Mouse (Mus musculus) intestine, postnatal 0 days (tissue): ENCODE data around the gene Gpr37l1. TPM values are rescaled to one million over a fixed set of nuclear protein-coding genes. Genes with fewer than 3 reads are reported as not detected.
A peak's percentile ranks its signal among the peaks of the same experiment; 100 is the strongest.
"Not testable (repeated sequence)": the region's sequence is repeated elsewhere in the genome, so short reads cannot be mapped to it uniquely, and the experiment has no call there.

Source experiments
- ATAC-seq: fragments of 200-750 bp; cut with Nextera tagmentation; 2 replicates; pipeline ENCODE4 v1.8.0; 2017; ENCODE audit warnings: mild to moderate bottlenecking, moderate TSS enrichment, moderate library complexity
- H3K27ac ChIP-seq: fragments of 300-500 bp; sonication (generic); 2 replicates; pipeline ENCODE4 v1.5.1; 2014; ENCODE audit warnings: mild to moderate bottlenecking, low read depth, low read length, moderate library complexity
- H3K27me3 ChIP-seq: fragments of 300-500 bp; sonication (generic); replicated peaks from 2 replicates; pipeline ENCODE4 v1.6.1; 2014; ENCODE audit warnings: low read length, mixed read lengths; ENCODE audit not compliant: control insufficient read depth, insufficient read depth
- H3K36me3 ChIP-seq: fragments of 300-500 bp; sonication (generic); 2 replicates; pipeline ENCODE4 v1.6.1; 2014; ENCODE audit warnings: mild to moderate bottlenecking, moderate library complexity; ENCODE audit not compliant: control insufficient read depth, insufficient read depth
- H3K4me1 ChIP-seq: fragments of 300-500 bp; sonication (generic); replicated peaks from 2 replicates; pipeline ENCODE4 v1.6.1; 2014; ENCODE audit warnings: antibody characterized with exemption, low read length, mixed read lengths; ENCODE audit not compliant: control insufficient read depth, insufficient read depth
- H3K4me2 ChIP-seq: fragments of 300-500 bp; sonication (generic); replicated peaks from 2 replicates; pipeline ENCODE4 v1.6.1; 2014; ENCODE audit warnings: low read depth, mild to moderate bottlenecking, moderate library complexity
- H3K4me3 ChIP-seq: fragments of 300-500 bp; sonication (generic); 2 replicates; pipeline ENCODE4 v1.5.1; 2014; ENCODE audit warnings: low read depth, low read length
- H3K9ac ChIP-seq: fragments of 300-500 bp; sonication (generic); 2 replicates; pipeline ENCODE4 v1.6.1; 2014; ENCODE audit warnings: mild to moderate bottlenecking, low read depth, low read length
- H3K9me3 ChIP-seq: fragments of 300-500 bp; sonication (generic); 2 replicates; pipeline ENCODE4 v1.6.1; 2016; ENCODE audit warnings: mixed run types; ENCODE audit not compliant: control insufficient read depth
- CTCF ChIP-seq: sonication (generic); IDR thresholded peaks from 2 replicates; pipeline ENCODE4 v1.5.1; 2016; ENCODE audit warnings: low read depth, mild to moderate bottlenecking, control low read depth, antibody characterized with exemption, moderate library complexity
- WGBS: fragments of 180-500 bp; shearing (Covaris S2); extraction: QIAGEN DNeasy Blood & Tissue Kit; methylation state at CpG from one replicate; pipeline ENCODE4 v1.1.7; 2014; 5-methylcytosine and 5-hydroxymethylcytosine counted together
- polyA plus RNA-seq: library from polyadenylated mRNA; unstranded; fragments of >200 nt; fragmentation: Nextera tagmentation; extraction: Ambion mirVana; gene quantifications from 2 replicates; pipeline ENCODE4 v1.2.1, GENCODE M21; 2015

Gene Gpr37l1
- polyA plus RNA-seq, 1 experiment from 2014 or later = 2.0 TPM

DNA sequence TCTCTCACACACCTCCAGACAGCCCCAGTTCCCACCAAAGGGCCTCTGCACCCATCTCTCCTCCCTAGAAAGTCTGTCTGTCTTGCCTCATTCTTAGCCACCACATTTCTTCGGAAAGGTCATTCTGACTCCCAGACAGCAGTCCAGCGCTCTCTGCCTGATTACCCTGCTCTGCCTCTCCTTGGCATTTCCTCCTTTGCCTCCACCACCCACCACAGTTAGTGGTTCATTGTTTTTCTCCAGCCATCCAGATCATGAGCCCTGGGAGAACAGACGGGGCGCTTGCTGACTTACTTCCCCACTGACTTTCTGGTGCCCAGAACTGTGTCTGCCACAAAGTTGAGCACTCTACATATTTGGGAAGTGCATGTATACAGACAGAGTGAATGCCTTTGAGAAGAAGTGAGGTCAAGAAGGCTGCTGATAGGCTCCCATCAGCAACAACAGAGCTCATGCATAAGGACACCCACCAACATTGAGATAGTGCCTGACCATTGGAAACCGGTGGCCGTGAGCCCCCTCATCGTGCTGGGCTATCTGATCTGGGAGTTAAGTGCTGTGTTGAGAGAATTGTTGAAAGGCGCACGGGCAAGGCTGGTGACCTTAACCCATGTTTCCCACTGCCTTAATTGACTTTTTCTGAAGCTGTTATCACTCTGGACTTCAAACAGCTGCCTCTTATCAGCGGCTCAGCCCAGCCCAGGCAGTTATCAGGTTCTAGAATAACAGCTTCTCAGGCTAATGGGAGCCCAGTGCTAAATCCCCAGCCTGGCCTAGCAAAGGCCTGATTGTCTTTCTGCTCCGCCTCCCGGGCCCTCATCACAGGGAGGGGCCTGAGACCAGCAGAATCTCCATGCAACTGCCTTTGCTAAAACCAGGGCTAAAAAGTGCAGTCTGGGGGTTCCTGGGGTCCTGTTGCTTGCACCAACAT lies 37.0 kb upstream of the Gpr37l1 start:
- ATAC-seq = peak; percentile 74
- Histone ChIP-seq H3K4me1 (0 out of 2 replicates have a peak, but pooled peaks cover 4% of the 10 kb centered on the region), H3K4me3 (no peak overlapping the region), H3K36me3 (no peaks in the 10 kb centered on the region), H3K27me3 (no peaks in the 10 kb centered on the region), H3K9me3 (no peaks in the 10 kb centered on the region), H3K27ac (peak overlapping the region; percentile 71), H3K9ac (no peak overlapping the region), H3K4me2 (peak overlapping the region; percentile 30; the same call in 1 of the 2 replicates)
- WGBS = 17% methylated on average over 12 of the region's 12 CpGs
- TF ChIP-seq CTCF = no peak

DNA sequence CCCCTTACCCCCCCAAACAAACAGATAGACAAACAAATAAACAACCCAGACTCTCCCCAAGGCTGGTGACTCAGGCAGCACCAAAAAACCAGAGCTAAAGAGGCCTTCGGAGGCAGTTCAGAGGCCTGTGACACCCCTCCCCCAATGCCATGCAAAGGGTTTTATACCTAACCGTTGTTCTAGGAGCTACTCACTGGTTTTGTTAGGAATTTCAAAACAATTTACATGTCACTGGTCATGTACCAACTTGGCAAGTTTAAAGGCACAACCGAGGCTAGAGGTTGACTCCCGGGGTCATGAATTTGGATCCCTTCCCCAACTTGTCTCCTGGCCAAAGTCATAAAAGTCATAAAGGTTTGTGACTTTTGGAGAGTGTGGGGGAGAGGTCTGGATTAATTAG lies 32.9 kb upstream of the Gpr37l1 start:
- Histone ChIP-seq H3K4me1 (no peaks in the 10 kb centered on the region), H3K9me3 (no peaks in the 10 kb centered on the region), H3K27me3 (no peaks in the 10 kb centered on the region), H3K4me2 (no peak overlapping the region), H3K9ac (no peak overlapping the region), H3K36me3 (no peaks in the 10 kb centered on the region), H3K27ac (no peak overlapping the region), H3K4me3 (no peak overlapping the region)
- ATAC-seq = no peak
- no peak for TF ChIP-seq CTCF
- WGBS = 65% methylated on average over 4 of the region's 4 CpGs

DNA sequence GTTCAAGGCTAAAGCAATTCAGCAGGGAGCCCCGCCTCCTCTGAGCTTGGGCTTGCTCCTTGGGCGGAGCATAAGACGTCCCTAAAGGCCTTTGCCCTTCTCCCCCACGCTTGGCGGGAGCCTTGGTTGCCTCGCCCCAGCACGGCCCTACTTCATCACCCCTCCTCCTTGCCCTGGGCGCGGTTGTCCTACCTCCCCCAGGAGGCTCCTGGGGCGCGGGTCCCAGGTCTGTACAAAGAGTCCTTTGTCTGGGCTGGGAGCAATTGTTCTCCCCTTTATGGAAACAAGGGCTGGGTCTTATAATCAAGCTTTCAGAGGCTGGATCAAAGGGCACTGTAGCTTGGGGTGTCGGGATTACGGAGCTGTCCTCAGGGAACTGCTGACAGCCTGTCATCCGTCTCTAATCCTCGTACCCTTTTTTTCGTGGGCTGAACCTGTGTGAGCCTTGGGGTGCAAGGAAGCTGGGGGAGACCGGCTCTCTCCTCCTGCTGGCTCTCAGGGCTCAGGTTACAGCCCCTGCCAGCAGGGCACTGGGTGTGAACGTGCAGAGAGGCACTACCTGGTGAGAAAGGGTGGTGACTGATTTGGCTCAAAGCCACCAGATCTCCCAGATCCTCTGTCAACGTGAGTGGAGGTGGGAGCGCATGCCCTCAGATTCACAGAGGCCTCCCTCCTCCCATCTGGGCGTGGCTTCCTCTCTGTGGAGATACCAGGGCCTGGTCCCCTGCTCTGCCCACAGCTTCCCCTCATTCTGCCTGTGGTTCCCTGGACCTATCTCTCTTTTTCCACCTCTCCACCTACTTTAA lies 31.7 kb upstream of the Gpr37l1 start:
- peak; percentile 29 for TF ChIP-seq CTCF
- H3K4me1 ChIP-seq = no peaks in the 10 kb centered on the region
- H3K4me3 ChIP-seq = peak overlapping the region; percentile 11; the same call in 1 of the 2 replicates
- H3K36me3 ChIP-seq = no peaks in the 10 kb centered on the region
- 0 out of 2 replicates have a peak overlapping the region, but pooled peaks have one; percentile 22 for H3K9ac ChIP-seq
- H3K27me3 ChIP-seq = no peaks in the 10 kb centered on the region
- ATAC-seq = peak; percentile 95
- peak overlapping the region; percentile 86 for H3K27ac ChIP-seq
- 5% methylated on average over 21 of the region's 21 CpGs for WGBS
- peak overlapping the region; percentile 48 for H3K4me2 ChIP-seq
- no peaks in the 10 kb centered on the region for H3K9me3 ChIP-seq

DNA sequence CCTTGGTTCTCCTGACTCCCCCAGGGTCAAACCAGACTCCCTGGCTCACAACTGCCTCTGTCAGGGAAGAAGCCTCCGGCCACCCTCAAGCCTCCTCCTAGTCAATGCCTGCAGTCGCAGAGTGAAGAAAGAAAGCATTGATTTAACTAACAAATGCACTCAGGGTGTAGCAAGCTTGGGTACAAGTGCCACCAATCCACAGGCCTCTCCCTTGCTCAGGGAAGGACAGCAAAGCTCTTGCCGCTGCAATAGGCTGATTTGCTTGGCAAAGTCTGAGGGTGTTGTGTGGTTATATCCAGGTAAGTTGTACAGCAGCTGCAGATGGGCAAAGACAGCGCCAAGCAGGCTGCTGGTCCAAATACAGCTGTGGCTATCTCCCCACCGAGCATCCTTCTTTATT lies 30.9 kb upstream of the Gpr37l1 start:
- 0 out of 2 replicates have a peak, but pooled peaks have one; percentile 0 for ATAC-seq
- TF ChIP-seq CTCF = no peak
- Histone ChIP-seq H3K36me3 (no peaks in the 10 kb centered on the region), H3K27ac (peak overlapping the region; percentile 86), H3K4me3 (no peak overlapping the region), H3K4me1 (no peaks in the 10 kb centered on the region), H3K27me3 (no peaks in the 10 kb centered on the region), H3K9ac (no peak overlapping the region), H3K4me2 (0 out of 2 replicates have a peak overlapping the region, but pooled peaks have one; percentile 48), H3K9me3 (no peaks in the 10 kb centered on the region)
- WGBS = 27% methylated on average over 5 of the region's 5 CpGs

DNA sequence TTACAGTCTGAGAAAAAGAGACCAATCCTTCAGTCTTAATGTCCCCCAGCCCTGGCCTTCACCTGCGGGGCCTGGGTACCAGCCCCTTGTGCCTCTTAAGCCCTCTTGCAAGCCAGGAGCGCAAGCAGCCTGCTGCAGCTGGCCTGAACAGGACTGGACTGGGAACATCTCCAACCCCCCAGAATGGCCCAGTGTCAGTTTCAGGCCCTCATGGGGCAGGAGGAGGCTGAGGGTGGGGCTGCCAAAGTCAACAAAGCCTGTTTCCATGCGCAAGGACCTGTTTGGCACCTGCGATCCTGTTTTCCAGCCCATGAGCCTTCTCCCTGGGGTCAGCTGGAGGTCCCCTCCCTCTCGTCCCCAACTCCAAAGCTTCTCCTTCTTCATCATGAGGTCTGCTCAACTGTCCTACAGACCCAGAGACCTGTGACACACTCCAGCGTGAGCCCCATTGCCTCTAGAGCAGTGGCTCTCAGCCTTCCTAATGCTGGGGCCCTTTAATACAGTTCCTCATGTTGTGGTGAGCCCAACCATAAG lies 28.5 kb upstream of the Gpr37l1 start:
- ATAC-seq = no peak
- Histone ChIP-seq H3K9ac (no peak overlapping the region), H3K9me3 (no peaks in the 10 kb centered on the region), H3K4me3 (no peak overlapping the region), H3K27me3 (no peaks in the 10 kb centered on the region), H3K27ac (no peak overlapping the region), H3K36me3 (no peaks in the 10 kb centered on the region), H3K4me1 (no peaks in the 10 kb centered on the region), H3K4me2 (no peak overlapping the region)
- 55% methylated on average over 6 of the region's 6 CpGs for WGBS
- no peak for TF ChIP-seq CTCF

DNA sequence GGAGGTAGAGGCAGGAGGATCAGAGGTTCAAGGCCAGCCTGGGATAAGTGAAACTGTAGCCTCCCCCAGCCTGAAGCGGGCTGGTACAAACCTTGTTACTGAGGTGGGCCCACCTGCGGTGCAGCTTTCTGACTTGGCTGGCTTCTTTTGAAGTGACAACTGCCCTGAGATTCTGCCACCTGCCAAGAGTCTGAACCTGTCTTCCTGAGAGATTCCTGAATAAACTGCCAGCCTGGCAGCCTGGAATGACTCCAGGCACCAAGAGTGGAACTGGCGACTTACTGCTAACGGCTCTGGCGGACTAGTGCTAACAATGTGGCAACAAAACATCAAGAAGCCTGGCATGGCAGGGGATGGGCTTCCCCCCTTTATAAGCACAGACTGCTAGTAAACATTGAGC lies 26.9 kb upstream of the Gpr37l1 start:
- ATAC-seq, H3K27me3 ChIP-seq, H3K9ac ChIP-seq, H3K4me3 ChIP-seq, H3K4me1 ChIP-seq, H3K27ac ChIP-seq, H3K4me2 ChIP-seq, H3K36me3 ChIP-seq, H3K9me3 ChIP-seq: not testable (repeated sequence)
- WGBS = 76% methylated on average over 5 of the region's 5 CpGs
